Mouse (Mus musculus): Measurements from ENCODE around the gene Tpd52l2. TPM values are rescaled to one million over a fixed set of nuclear protein-coding genes. Genes with fewer than 3 reads are reported as not detected.
A peak's percentile ranks its signal among the peaks of the same experiment; 100 is the strongest.

Gene Tpd52l2
- polyA plus RNA-seq, 1 experiment from 2014 or later: 149 TPM

DNA sequence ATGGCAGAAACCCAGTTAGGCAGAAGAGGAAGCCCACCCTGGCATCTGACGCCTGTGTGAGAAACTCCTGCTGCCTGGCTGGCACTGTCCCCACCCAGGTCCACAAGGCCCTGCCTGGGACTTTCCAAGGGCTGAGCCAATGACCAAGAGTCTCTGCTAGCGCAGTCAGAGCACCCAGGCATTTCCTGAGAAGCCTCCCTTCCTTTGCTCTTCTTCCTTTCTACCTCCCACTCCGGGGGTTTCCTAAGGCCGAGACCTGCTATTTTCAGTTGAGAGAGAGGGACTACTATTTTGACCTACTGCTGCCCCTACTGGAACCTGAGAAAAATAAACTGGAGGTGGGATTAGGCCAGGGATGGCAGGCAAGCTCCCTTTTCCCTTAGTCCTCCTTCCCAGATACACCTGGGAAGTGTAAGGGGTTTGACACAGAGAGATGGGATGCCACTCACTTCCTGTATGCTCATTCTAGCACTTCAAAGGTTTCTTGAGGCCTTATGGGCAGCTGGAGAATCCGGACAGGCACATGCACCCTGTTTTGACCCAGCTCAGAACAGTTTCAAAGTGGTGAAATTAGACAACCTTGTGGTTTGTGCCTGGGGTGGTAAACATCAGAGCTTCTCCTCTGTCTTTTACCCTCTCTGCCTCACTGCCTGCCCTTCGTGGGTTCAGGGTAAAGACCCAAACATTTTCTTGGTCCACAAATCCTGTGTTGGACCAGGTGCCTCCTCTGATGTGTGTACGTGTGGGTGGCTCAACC is 13.2 kb upstream of the Tpd52l2 start:
- Histone ChIP-seq H3K27me3 (replicated peaks; ENCODE audit: control insufficient read depth, insufficient read depth, low read length) (no peaks in the 10 kb centered on the region), H3K9me3 (ENCODE audit: control insufficient read depth, low read length) (no peaks in the 10 kb centered on the region), H3K4me3 (ENCODE audit: low read depth, low read length) (no peak overlapping the region), H3K4me2 (peak overlapping the region; percentile 35), H3K4me1 (replicated peaks; ENCODE audit: control insufficient read depth, insufficient read depth, low read length) (peaks cover 44% of the 10 kb centered on the region), H3K36me3 (ENCODE audit: control insufficient read depth, insufficient read depth, low read length) (no peaks in the 10 kb centered on the region), H3K27ac (ENCODE audit: low read depth, low read length) (0 out of 2 replicates have a peak overlapping the region, but pooled peaks have one; percentile 13), H3K9ac (ENCODE audit: low read depth, low read length) (peak overlapping the region; percentile 51)
- 32% methylated on average over 7 of the region's 7 CpGs for WGBS
- no peak for DNase-seq (ENCODE audit: low spot score)
- peak; percentile 46; the same call in 1 of the 2 replicates for ATAC-seq (replicated peaks; ENCODE audit: low FRiP score)

DNA sequence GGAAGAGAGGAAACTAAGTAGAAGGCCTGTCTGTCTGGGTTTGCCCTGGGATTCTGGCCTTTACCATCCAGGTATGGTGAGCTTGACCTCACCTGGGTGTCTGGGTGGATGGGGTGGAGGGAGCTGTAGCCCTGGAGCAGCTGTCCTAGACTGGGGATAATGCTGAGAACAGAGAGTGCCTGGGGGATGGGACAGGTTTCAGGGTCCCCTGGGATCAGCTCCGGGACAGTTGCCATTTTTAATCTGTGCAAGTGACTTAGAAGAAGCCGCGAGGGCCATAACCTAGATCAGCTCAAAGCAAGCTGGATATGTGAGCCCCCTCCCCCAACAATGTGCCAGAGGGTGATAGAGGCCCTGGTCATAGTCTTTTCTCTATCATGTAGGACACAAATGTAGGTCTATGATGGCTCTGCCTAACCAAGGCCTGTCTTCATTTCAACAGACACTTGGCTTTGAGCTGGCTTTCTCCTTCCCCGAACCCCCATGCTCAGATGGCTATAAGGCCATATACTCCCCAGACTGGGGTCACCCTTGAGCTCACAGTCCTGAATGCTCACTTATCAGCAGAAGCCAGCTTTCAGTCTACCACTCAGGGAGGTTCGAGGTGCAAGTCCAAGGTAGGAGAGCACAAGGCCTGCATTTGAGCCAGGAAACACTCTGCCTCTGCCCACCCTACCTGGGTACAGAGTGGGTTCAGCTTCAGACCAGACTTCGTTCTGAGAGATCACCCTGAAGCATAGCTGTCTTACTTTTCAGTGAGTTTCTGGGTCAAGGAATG is 12.3 kb upstream of the Tpd52l2 start:
- DNase-seq (ENCODE audit: low spot score) (no peak), ATAC-seq (replicated peaks; ENCODE audit: low FRiP score) (peak; percentile 56)
- Histone ChIP-seq H3K4me2 (no peak overlapping the region), H3K4me1 (replicated peaks; ENCODE audit: control insufficient read depth, insufficient read depth, low read length) (peaks cover 44% of the 10 kb centered on the region), H3K27me3 (replicated peaks; ENCODE audit: control insufficient read depth, insufficient read depth, low read length) (no peaks in the 10 kb centered on the region), H3K9me3 (ENCODE audit: control insufficient read depth, low read length) (no peaks in the 10 kb centered on the region), H3K9ac (ENCODE audit: low read depth, low read length) (peak overlapping the region; percentile 25; the same call in 1 of the 2 replicates), H3K4me3 (ENCODE audit: low read depth, low read length) (no peak overlapping the region), H3K27ac (ENCODE audit: low read depth, low read length) (no peak overlapping the region), H3K36me3 (ENCODE audit: control insufficient read depth, insufficient read depth, low read length) (no peaks in the 10 kb centered on the region)
- 52% methylated on average over 6 of the region's 6 CpGs for WGBS

DNA sequence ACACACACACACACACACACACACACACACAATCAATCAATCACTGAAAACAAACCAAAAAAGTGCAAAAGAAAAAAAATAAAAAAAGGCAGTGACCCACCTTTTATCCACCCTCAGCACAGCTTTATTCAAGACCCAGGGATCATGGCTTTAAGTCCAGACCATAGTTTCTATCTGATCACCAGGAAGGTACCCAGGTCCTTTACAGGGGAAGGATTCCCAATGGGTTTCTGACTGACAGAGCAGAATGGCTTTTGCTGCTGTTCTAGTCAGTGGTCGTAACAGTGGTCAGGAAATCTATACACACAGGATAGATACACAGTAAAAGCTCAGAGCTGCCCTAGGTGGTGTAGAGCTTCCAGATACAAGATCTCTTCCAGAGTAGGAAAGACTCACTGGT is 11.2 kb upstream of the Tpd52l2 start:
- Histone ChIP-seq H3K4me3 (ENCODE audit: low read depth, low read length) (no peak overlapping the region), H3K4me1 (replicated peaks; ENCODE audit: control insufficient read depth, insufficient read depth, low read length) (peaks cover 44% of the 10 kb centered on the region), H3K36me3 (ENCODE audit: control insufficient read depth, insufficient read depth, low read length) (no peaks in the 10 kb centered on the region), H3K9me3 (ENCODE audit: control insufficient read depth, low read length) (no peaks in the 10 kb centered on the region), H3K27ac (ENCODE audit: low read depth, low read length) (no peak overlapping the region; the same call in 1 of the 2 replicates), H3K9ac (ENCODE audit: low read depth, low read length) (no peak overlapping the region), H3K4me2 (no peak overlapping the region), H3K27me3 (replicated peaks; ENCODE audit: control insufficient read depth, insufficient read depth, low read length) (no peaks in the 10 kb centered on the region)
- WGBS: 55% methylated on average over 1 of the region's 1 CpGs
- ATAC-seq (replicated peaks; ENCODE audit: low FRiP score) (no peak), DNase-seq (ENCODE audit: low spot score) (no peak)

DNA sequence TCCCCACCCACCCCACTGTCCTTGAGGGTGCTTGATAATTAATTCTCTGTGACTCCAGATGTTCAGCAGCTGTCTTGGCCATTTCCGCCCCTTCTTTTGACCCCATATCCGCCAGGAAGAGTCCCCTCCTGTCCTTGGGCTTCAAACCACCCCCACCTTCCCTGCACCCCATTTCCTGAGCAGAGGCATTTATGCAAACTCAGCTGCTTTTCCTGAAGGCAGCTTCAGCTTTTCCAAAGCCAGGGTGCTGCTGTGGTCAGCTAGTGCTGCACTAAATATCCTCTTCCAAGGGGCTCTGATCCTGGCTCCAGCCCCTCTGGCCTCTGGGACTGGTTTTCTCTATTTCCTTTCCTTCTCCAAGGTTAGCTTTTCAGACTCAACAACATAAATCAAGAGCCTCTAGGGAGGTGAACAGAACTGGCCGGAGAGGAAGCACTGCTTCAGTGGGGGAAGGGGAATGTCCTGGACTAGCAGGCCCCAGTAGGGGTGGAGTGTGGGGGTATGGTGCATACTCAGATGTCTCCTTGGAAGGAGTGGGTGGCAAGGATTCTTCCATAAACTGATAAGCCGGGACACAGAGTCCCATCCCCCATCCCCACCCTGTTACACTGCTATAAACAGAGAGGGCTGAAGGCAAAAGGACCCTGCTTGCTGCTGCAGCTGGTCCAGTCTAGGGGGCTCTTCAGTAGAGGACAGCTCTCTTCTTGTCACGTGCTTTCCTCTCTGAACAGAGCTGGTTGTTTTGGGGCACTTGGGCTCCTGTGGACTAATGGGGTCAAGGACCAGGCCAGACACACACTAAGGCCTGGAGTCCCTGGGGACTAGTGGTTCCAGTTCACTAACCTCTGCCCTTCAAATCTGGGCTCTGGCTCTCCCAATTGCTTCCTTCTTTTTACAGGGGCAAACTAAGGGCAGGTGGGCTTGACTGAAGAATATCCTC is 9.3 kb upstream of the Tpd52l2 start:
- 25% methylated on average over 5 of the region's 5 CpGs for WGBS
- no peaks in the 10 kb centered on the region for H3K36me3 ChIP-seq (ENCODE audit: control insufficient read depth, insufficient read depth, low read length)
- H3K9me3 ChIP-seq (ENCODE audit: control insufficient read depth, low read length): no peaks in the 10 kb centered on the region
- peaks cover 47% of the 10 kb centered on the region for H3K4me1 ChIP-seq (replicated peaks; ENCODE audit: control insufficient read depth, insufficient read depth, low read length)
- H3K27ac ChIP-seq (ENCODE audit: low read depth, low read length): peak overlapping the region; percentile 52
- H3K4me2 ChIP-seq: peak overlapping the region; percentile 22
- peak; percentile 53 for ATAC-seq (replicated peaks; ENCODE audit: low FRiP score)
- DNase-seq (ENCODE audit: low spot score): no peak
- no peaks in the 10 kb centered on the region for H3K27me3 ChIP-seq (replicated peaks; ENCODE audit: control insufficient read depth, insufficient read depth, low read length)
- H3K9ac ChIP-seq (ENCODE audit: low read depth, low read length): 0 out of 2 replicates have a peak overlapping the region, but pooled peaks have one; percentile 16
- no peak overlapping the region for H3K4me3 ChIP-seq (ENCODE audit: low read depth, low read length)

DNA sequence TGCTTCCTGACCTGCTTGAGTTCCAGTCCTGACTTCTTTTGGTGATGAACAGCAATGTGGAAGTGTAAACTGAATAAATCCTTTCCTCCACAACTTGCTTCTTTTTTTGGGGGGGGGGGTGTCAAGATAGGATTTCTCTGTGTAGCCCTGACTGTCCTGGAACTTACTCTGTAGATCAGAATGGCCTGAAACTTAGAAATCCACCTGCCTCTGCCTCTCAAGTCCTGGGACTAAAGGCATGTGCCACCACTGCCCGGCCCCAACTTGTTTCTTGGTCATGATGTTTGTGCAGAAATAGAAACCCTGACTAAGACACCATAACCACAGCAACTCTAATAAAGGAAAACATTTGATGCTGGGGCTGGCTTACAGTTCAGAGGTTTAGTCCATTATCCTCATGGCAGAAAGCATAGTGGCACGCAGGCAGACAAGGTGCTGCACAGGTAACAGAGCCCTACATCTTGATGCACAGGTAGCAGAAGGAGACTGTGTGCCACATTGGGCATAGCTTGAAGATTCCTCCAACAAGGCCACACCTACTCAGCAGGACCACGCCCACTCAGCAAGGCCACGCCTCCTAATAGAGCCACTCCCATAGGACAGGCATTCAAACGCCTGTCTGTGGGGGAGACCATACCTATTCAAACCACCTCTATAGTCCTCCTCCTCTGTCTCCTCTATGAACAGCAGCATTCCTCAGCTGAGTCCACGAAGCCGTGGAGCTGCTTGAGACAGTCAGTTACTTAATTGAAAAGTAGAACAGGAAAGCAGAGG is 5.3 kb upstream of the Tpd52l2 start:
- H3K4me2 ChIP-seq: peak overlapping the region; percentile 7; the same call in 1 of the 2 replicates
- ATAC-seq (replicated peaks; ENCODE audit: low FRiP score): peak; percentile 70; the same call in 1 of the 2 replicates
- peaks cover 19% of the 10 kb centered on the region for H3K4me1 ChIP-seq (replicated peaks; ENCODE audit: control insufficient read depth, insufficient read depth, low read length)
- H3K4me3 ChIP-seq (ENCODE audit: low read depth, low read length): no peak overlapping the region
- H3K27me3 ChIP-seq (replicated peaks; ENCODE audit: control insufficient read depth, insufficient read depth, low read length): no peaks in the 10 kb centered on the region
- H3K9me3 ChIP-seq (ENCODE audit: control insufficient read depth, low read length): no peaks in the 10 kb centered on the region
- no peak for DNase-seq (ENCODE audit: low spot score)
- no peaks in the 10 kb centered on the region for H3K36me3 ChIP-seq (ENCODE audit: control insufficient read depth, insufficient read depth, low read length)
- H3K9ac ChIP-seq (ENCODE audit: low read depth, low read length): no peak overlapping the region
- WGBS: 23% methylated on average over 7 of the region's 7 CpGs
- H3K27ac ChIP-seq (ENCODE audit: low read depth, low read length): no peak overlapping the region

DNA sequence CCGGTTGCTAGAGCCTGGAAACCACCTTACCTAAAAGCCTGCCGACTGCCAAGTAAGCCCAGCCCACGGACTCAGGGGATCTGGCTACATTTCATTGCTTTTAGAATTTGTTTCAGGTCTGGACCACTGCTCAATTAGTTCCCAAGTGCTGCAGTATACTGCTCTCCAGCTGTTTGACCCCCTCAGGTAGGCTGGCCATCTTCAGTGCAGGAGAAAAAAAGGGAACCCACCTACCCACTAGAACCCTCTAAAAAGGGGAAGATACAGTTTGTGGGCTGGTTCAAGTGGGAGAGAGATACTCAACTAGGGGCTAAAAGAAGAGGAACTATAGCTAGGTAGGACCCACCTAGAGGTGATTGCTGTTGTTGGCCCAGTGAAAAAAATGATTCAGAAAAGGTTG is 4.7 kb upstream of the Tpd52l2 start:
- Histone ChIP-seq H3K27me3 (replicated peaks; ENCODE audit: control insufficient read depth, insufficient read depth, low read length) (no peaks in the 10 kb centered on the region), H3K9me3 (ENCODE audit: control insufficient read depth, low read length) (no peaks in the 10 kb centered on the region), H3K36me3 (ENCODE audit: control insufficient read depth, insufficient read depth, low read length) (no peaks in the 10 kb centered on the region), H3K9ac (ENCODE audit: low read depth, low read length) (no peak overlapping the region), H3K4me2 (peak overlapping the region; percentile 7; the same call in 1 of the 2 replicates), H3K27ac (ENCODE audit: low read depth, low read length) (no peak overlapping the region), H3K4me1 (replicated peaks; ENCODE audit: control insufficient read depth, insufficient read depth, low read length) (peaks cover 14% of the 10 kb centered on the region), H3K4me3 (ENCODE audit: low read depth, low read length) (no peak overlapping the region)
- ATAC-seq (replicated peaks; ENCODE audit: low FRiP score) (no peak), DNase-seq (ENCODE audit: low spot score) (no peak)
- WGBS: 44% methylated on average over 3 of the region's 3 CpGs

DNA sequence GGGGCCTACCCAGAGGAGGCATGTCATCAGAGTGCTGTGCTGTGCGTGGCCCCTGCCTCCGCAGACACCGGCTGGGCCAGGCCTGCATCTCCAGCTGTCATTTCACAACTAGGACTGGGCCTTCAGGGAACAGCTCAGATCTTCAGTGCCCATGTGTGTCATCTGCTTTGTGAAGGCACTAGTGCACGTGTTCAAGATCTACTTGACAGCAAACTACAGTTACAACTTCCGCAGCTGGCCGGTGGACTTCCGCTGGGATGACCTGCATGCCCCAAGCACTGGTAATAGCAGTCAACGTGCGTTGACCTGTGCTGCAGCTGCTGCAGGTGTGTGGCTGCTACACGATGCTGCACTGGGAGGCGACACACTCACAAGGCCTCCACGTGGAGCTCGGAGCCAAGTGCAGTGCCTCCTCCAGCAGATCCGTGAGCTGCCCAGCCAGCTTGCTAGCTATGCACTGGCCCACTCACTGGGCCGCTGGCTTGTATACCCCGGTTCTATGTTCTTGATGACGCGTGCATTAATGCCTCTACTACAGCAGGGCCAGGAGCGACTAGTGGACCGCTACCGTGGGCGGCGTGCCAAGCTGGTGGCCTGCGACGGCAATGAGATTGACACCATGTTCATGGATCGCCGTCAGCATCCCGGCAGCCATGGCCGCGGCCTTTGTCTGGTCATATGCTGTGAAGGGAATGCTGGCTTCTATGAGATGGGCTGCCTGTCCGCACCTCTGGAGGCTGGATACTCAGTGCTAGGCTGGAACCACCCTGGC is 3.6 kb upstream of the Tpd52l2 start, which contains the start of gene Abhd16b:
TSS of gene Abhd16b (plus strand) at position 51 of the 772 bp plus-strand sequence.
- WGBS: 86% methylated on average over 31 of the region's 31 CpGs
- H3K36me3 ChIP-seq (ENCODE audit: control insufficient read depth, insufficient read depth, low read length): no peaks in the 10 kb centered on the region
- H3K27me3 ChIP-seq (replicated peaks; ENCODE audit: control insufficient read depth, insufficient read depth, low read length): no peaks in the 10 kb centered on the region
- no peak within 1 kb of the TSS for H3K4me3 ChIP-seq (ENCODE audit: low read depth, low read length)
- no peak within 1 kb of the TSS for H3K9ac ChIP-seq (ENCODE audit: low read depth, low read length)
- H3K9me3 ChIP-seq (ENCODE audit: control insufficient read depth, low read length): no peaks in the 10 kb centered on the region
- no peak within 1 kb of the TSS for H3K27ac ChIP-seq (ENCODE audit: low read depth, low read length)
- H3K4me1 ChIP-seq (replicated peaks; ENCODE audit: control insufficient read depth, insufficient read depth, low read length): peaks cover 8% of the 10 kb centered on the region; the same call in 1 of the 2 replicates
- H3K4me2 ChIP-seq: peak within 1 kb of the TSS; percentile 7; the same call in 1 of the 2 replicates
- DNase-seq (ENCODE audit: low spot score) (no peak), ATAC-seq (replicated peaks; ENCODE audit: low FRiP score) (no peak)
